Mouse (Mus musculus): ENCODE measurements at regions not wholly inside any gene's neighbourhood (a gene's known extent, or its start where the extent isn't known, plus 50 kb on each side); places are given as distances from the start of the nearest gene placed in this dataset.

GRCm38 (mm10) chr12:45833871-45834270 lies 759.4 kb upstream of the Stxbp6 start:
- no peaks in the 10 kb centered on the region for H3K9me3 ChIP-seq (replicated peaks)
- peaks cover 11% of the 10 kb centered on the region for H3K4me1 ChIP-seq (ENCODE audit: insufficient read depth, low read depth, low read length)
- ATAC-seq (ENCODE audit: extremely low read depth, insufficient number of reproducible peaks, low FRiP score, poor library complexity, severe bottlenecking) (peak; percentile 22; the same call in 1 of the 2 replicates), DNase-seq (ENCODE audit: low spot score) (no peak)
- no peaks in the 10 kb centered on the region for H3K27me3 ChIP-seq (ENCODE audit: insufficient read depth, low read length)
- H3K36me3 ChIP-seq (replicated peaks) = no peaks in the 10 kb centered on the region
- TF ChIP-seq GATA1 (IDR thresholded peaks at IDR 0.05; ENCODE audit: borderline replicate concordance, low read length) (no peak), POLR2AphosphoS5 (IDR thresholded peaks at IDR 0.05; ENCODE audit: insufficient replicate concordance, low read depth, low read length) (no peak), CTCF (IDR thresholded peaks at IDR 0.05; ENCODE audit: low read depth, low read length) (no peak), GATA2 (IDR thresholded peaks at IDR 0.05; ENCODE audit: borderline replicate concordance, low read depth, low read length) (no peak), TAL1 (conservative IDR thresholded peaks at IDR 0.05; ENCODE audit: low read depth, low read length) (no peak)
- H3K4me3 ChIP-seq (ENCODE audit: low read depth, low read length) = no peak overlapping the region

GRCm38 (mm10) chr12:45833414-45833762 lies 758.9 kb upstream of the Stxbp6 start:
- Histone ChIP-seq H3K4me1 (ENCODE audit: insufficient read depth, low read depth, low read length) (peaks cover 11% of the 10 kb centered on the region), H3K27me3 (ENCODE audit: insufficient read depth, low read length) (no peaks in the 10 kb centered on the region), H3K4me3 (ENCODE audit: low read depth, low read length) (no peak overlapping the region), H3K9me3 (replicated peaks) (no peaks in the 10 kb centered on the region), H3K36me3 (replicated peaks) (no peaks in the 10 kb centered on the region)
- no peak for TF ChIP-seq POLR2AphosphoS5 (IDR thresholded peaks at IDR 0.05; ENCODE audit: insufficient replicate concordance, low read depth, low read length)
- no peak for TF ChIP-seq GATA2 (IDR thresholded peaks at IDR 0.05; ENCODE audit: borderline replicate concordance, low read depth, low read length)
- TF ChIP-seq CTCF (IDR thresholded peaks at IDR 0.05; ENCODE audit: low read depth, low read length) = no peak
- no peak for TF ChIP-seq GATA1 (IDR thresholded peaks at IDR 0.05; ENCODE audit: borderline replicate concordance, low read length)
- TF ChIP-seq TAL1 (conservative IDR thresholded peaks at IDR 0.05; ENCODE audit: low read depth, low read length) = no peak
- no peak for ATAC-seq (ENCODE audit: extremely low read depth, insufficient number of reproducible peaks, low FRiP score, poor library complexity, severe bottlenecking)
- no peak for DNase-seq (ENCODE audit: low spot score)

- ATAC-seq (ENCODE audit: extremely low read depth, insufficient number of reproducible peaks, low FRiP score, poor library complexity, severe bottlenecking) = no peak
- H3K4me3 ChIP-seq (ENCODE audit: low read depth, low read length) = no peak overlapping the region
- DNase-seq (ENCODE audit: low spot score) = no peak
- no peaks in the 10 kb centered on the region for H3K36me3 ChIP-seq (replicated peaks)
- TF ChIP-seq GATA2 (IDR thresholded peaks at IDR 0.05; ENCODE audit: borderline replicate concordance, low read depth, low read length) (no peak), CTCF (IDR thresholded peaks at IDR 0.05; ENCODE audit: low read depth, low read length) (no peak), POLR2AphosphoS5 (IDR thresholded peaks at IDR 0.05; ENCODE audit: insufficient replicate concordance, low read depth, low read length) (no peak)
- H3K27me3 ChIP-seq (ENCODE audit: insufficient read depth, low read length) = no peaks in the 10 kb centered on the region
- H3K4me1 ChIP-seq (ENCODE audit: insufficient read depth, low read depth, low read length) = peaks cover 11% of the 10 kb centered on the region
- no peaks in the 10 kb centered on the region for H3K9me3 ChIP-seq (replicated peaks)
Measured at GRCm38 (mm10) chr12:45832671-45833413, 758.3 kb upstream of the Stxbp6 start.

GRCm38 (mm10) chr12:45824861-45825260 lies 750.4 kb upstream of the Stxbp6 start:
- Histone ChIP-seq H3K36me3 (replicated peaks) (no peaks in the 10 kb centered on the region), H3K27me3 (ENCODE audit: insufficient read depth, low read length) (no peaks in the 10 kb centered on the region), H3K9me3 (replicated peaks) (no peaks in the 10 kb centered on the region), H3K4me3 (ENCODE audit: low read depth, low read length) (no peak overlapping the region), H3K4me1 (ENCODE audit: insufficient read depth, low read depth, low read length) (no peaks in the 10 kb centered on the region)
- ATAC-seq (ENCODE audit: extremely low read depth, insufficient number of reproducible peaks, low FRiP score, poor library complexity, severe bottlenecking) (no peak), DNase-seq (ENCODE audit: low spot score) (no peak)
- no peak for TF ChIP-seq GATA2 (IDR thresholded peaks at IDR 0.05; ENCODE audit: borderline replicate concordance, low read depth, low read length)
- TF ChIP-seq TAL1 (conservative IDR thresholded peaks at IDR 0.05; ENCODE audit: low read depth, low read length) = no peak
- TF ChIP-seq CTCF (IDR thresholded peaks at IDR 0.05; ENCODE audit: low read depth, low read length) = no peak
- no peak for TF ChIP-seq GATA1 (IDR thresholded peaks at IDR 0.05; ENCODE audit: borderline replicate concordance, low read length)
- TF ChIP-seq POLR2AphosphoS5 (IDR thresholded peaks at IDR 0.05; ENCODE audit: insufficient replicate concordance, low read depth, low read length) = no peak
